Mouse (Mus musculus) heart, postnatal 0 days (tissue): Measurements from ENCODE around the gene Nln. TPM values are rescaled to one million over a fixed set of nuclear protein-coding genes. Genes with fewer than 3 reads are reported as not detected.
A peak's percentile ranks its signal among the peaks of the same experiment; 100 is the strongest.

ENCODE experiments used
- ATAC-seq: fragments of 200-750 bp; cut with Nextera tagmentation; 2 replicates; pipeline ENCODE4 v1.8.0; 2017; ENCODE audit warnings: low read depth, moderate number of reproducible peaks, moderate library complexity; ENCODE audit not compliant: insufficient read depth
- DNase-seq: peaks from one replicate; pipeline ENCODE4 v3.0.0-alpha.2; 2016; ENCODE audit warnings: low spot score
- H3K27ac ChIP-seq: fragments of 300-500 bp; sonication (generic); 2 replicates; pipeline ENCODE4 v1.5.1; 2014; ENCODE audit warnings: low read depth, mild to moderate bottlenecking
- H3K27me3 ChIP-seq: fragments of 300-500 bp; sonication (generic); 2 replicates; pipeline ENCODE4 v1.6.1; 2014; ENCODE audit warnings: low read length, mixed read lengths; ENCODE audit not compliant: control insufficient read depth, insufficient read depth
- H3K36me3 ChIP-seq: fragments of 300-500 bp; sonication (generic); replicated peaks from 2 replicates; pipeline ENCODE4 v1.6.1; 2014; ENCODE audit warnings: low read length, mixed read lengths; ENCODE audit not compliant: control insufficient read depth, insufficient read depth
- H3K4me1 ChIP-seq: fragments of 300-500 bp; sonication (generic); 2 replicates; pipeline ENCODE4 v1.6.1; 2014; ENCODE audit warnings: antibody characterized with exemption; ENCODE audit not compliant: control insufficient read depth, insufficient read depth
- H3K4me2 ChIP-seq: fragments of 300-500 bp; sonication (generic); 2 replicates; pipeline ENCODE4 v1.6.1; 2014; ENCODE audit warnings: low read depth, mild to moderate bottlenecking, low read length, moderate library complexity
- H3K4me3 ChIP-seq: fragments of 300-500 bp; sonication (generic); 2 replicates; pipeline ENCODE4 v1.5.1; 2014; ENCODE audit warnings: low read depth, low read length
- H3K9ac ChIP-seq: fragments of 300-500 bp; sonication (generic); replicated peaks from 2 replicates; pipeline ENCODE4 v1.6.1; 2014; ENCODE audit warnings: low read depth, low read length, mixed read lengths
- H3K9me3 ChIP-seq: fragments of 300-500 bp; sonication (generic); replicated peaks from 2 replicates; pipeline ENCODE4 v1.6.1; 2016; ENCODE audit warnings: low read length; ENCODE audit not compliant: control insufficient read depth
- CTCF ChIP-seq: IDR thresholded peaks from 2 replicates; pipeline ENCODE4 v1.5.1; 2016; ENCODE audit warnings: antibody characterized with exemption, control low read depth, low read depth
- EP300 ChIP-seq: IDR thresholded peaks from 2 replicates; pipeline ENCODE4 v1.6.1; 2016; ENCODE audit warnings: antibody characterized with exemption, low read depth
- WGBS: fragments of 180-500 bp; shearing (Covaris S2); extraction: QIAGEN DNeasy Blood & Tissue Kit; methylation state at CpG from one replicate; pipeline ENCODE4 v1.1.7; 2014; 5-methylcytosine and 5-hydroxymethylcytosine counted together
- polyA plus RNA-seq: library from polyadenylated mRNA; unstranded; fragments of >200 nt; fragmentation: Nextera tagmentation; extraction: Ambion mirVana; gene quantifications from 2 replicates; pipeline ENCODE4 v1.2.1, GENCODE M21; 2015
- total RNA-seq: library from RNA; depleted of rRNA; stranded (reverse); fragments of >200 nt; gene quantifications from 2 replicates; pipeline ENCODE4 v1.2.3, GENCODE M21; 2014; ENCODE audit warnings: low replicate concordance

Nln gene
- total and polyA plus RNA-seq, 2 experiments from 2014 or later: 16.2 to 42.2 TPM

- Histone ChIP-seq H3K9ac (no peak overlapping the region), H3K27me3 (no peaks in the 10 kb centered on the region), H3K4me3 (no peak overlapping the region), H3K36me3 (peaks cover 14% of the 10 kb centered on the region; the same call in 1 of the 2 replicates), H3K27ac (no peak overlapping the region), H3K9me3 (no peaks in the 10 kb centered on the region), H3K4me2 (no peak overlapping the region), H3K4me1 (no peaks in the 10 kb centered on the region)
- 83% methylated on average over 9 of the region's 9 CpGs for WGBS
- ATAC-seq: no peak
- no peak for TF ChIP-seq EP300
- no peak for TF ChIP-seq CTCF
- no peak for DNase-seq
Measured at GRCm38 (mm10) chr13:104052271-104052753, 57.1 kb downstream of the Nln start.

GRCm38 (mm10) chr13:104048835-104049234, 60.6 kb downstream of the Nln start:
- H3K27me3 ChIP-seq: no peaks in the 10 kb centered on the region
- TF ChIP-seq EP300 (no peak), CTCF (peak; percentile 65)
- no peak overlapping the region for H3K4me2 ChIP-seq
- no peaks in the 10 kb centered on the region for H3K9me3 ChIP-seq
- H3K9ac ChIP-seq: no peak overlapping the region
- no peak overlapping the region for H3K4me3 ChIP-seq
- ATAC-seq (peak; percentile 39; the same call in 1 of the 2 replicates), DNase-seq (peak; percentile 13)
- peaks cover 16% of the 10 kb centered on the region; the same call in 1 of the 2 replicates for H3K36me3 ChIP-seq
- WGBS: 49% methylated on average over 3 of the region's 3 CpGs
- H3K27ac ChIP-seq: no peak overlapping the region
- no peaks in the 10 kb centered on the region for H3K4me1 ChIP-seq

GRCm38 (mm10) chr13:104045108-104045507, 64.3 kb downstream of the Nln start:
- 74% methylated on average over 4 of the region's 4 CpGs for WGBS
- peaks cover 8% of the 10 kb centered on the region; the same call in 1 of the 2 replicates for H3K36me3 ChIP-seq

GRCm38 (mm10) chr13:104044332-104044731, 65.1 kb downstream of the Nln start:
- peaks cover 6% of the 10 kb centered on the region; the same call in 1 of the 2 replicates for H3K36me3 ChIP-seq
- H3K9me3 ChIP-seq: no peaks in the 10 kb centered on the region
- H3K4me1 ChIP-seq: no peaks in the 10 kb centered on the region; the same call in 1 of the 2 replicates
- DNase-seq (peak; percentile 2), ATAC-seq (no peak)
- no peak for TF ChIP-seq EP300
- TF ChIP-seq CTCF: no peak
- no peak overlapping the region for H3K4me3 ChIP-seq
- WGBS: 84% methylated on average over 4 of the region's 4 CpGs
- no peaks in the 10 kb centered on the region for H3K27me3 ChIP-seq
- H3K9ac ChIP-seq: no peak overlapping the region
- no peak overlapping the region for H3K4me2 ChIP-seq
- no peak overlapping the region for H3K27ac ChIP-seq

More at GRCm38 (mm10) chr13:104045108-104045507, 64.3 kb downstream of the Nln start:
- no peak for TF ChIP-seq CTCF
- TF ChIP-seq EP300: no peak
- no peaks in the 10 kb centered on the region; the same call in 1 of the 2 replicates for H3K4me1 ChIP-seq
- H3K27ac ChIP-seq: no peak overlapping the region
- no peak overlapping the region for H3K9ac ChIP-seq
- no peaks in the 10 kb centered on the region for H3K9me3 ChIP-seq
- DNase-seq: peak; percentile 2
- H3K4me3 ChIP-seq: no peak overlapping the region
- no peaks in the 10 kb centered on the region for H3K27me3 ChIP-seq
- no peak for ATAC-seq
- H3K4me2 ChIP-seq: no peak overlapping the region

- no peaks in the 10 kb centered on the region for H3K27me3 ChIP-seq
- no peaks in the 10 kb centered on the region for H3K9me3 ChIP-seq
- no peak overlapping the region for H3K9ac ChIP-seq
- peaks cover 6% of the 10 kb centered on the region; the same call in 1 of the 2 replicates for H3K36me3 ChIP-seq
- H3K4me3 ChIP-seq: no peak overlapping the region
- DNase-seq: no peak
- no peak overlapping the region for H3K4me2 ChIP-seq
- TF ChIP-seq CTCF: no peak
- no peak for TF ChIP-seq EP300
- ATAC-seq: no peak
- H3K27ac ChIP-seq: no peak overlapping the region
- H3K4me1 ChIP-seq: no peaks in the 10 kb centered on the region; the same call in 1 of the 2 replicates
- WGBS: 69% methylated on average over 8 of the region's 8 CpGs
Measured at GRCm38 (mm10) chr13:104042738-104043137, 66.7 kb downstream of the Nln start.

GRCm38 (mm10) chr13:104041481-104041880, 67.9 kb downstream of the Nln start:
- TF ChIP-seq EP300 (no peak), CTCF (no peak)
- H3K36me3 ChIP-seq: peaks cover 6% of the 10 kb centered on the region; the same call in 1 of the 2 replicates
- ATAC-seq (no peak), DNase-seq (no peak)
- peaks cover 8% of the 10 kb centered on the region; the same call in 1 of the 2 replicates for H3K4me1 ChIP-seq
- no peak overlapping the region for H3K27ac ChIP-seq
- no peak overlapping the region for H3K9ac ChIP-seq
- WGBS: 81% methylated on average over 7 of the region's 7 CpGs
- H3K4me2 ChIP-seq: no peak overlapping the region
- H3K9me3 ChIP-seq: no peaks in the 10 kb centered on the region
- H3K4me3 ChIP-seq: no peak overlapping the region
- no peaks in the 10 kb centered on the region for H3K27me3 ChIP-seq
